In the genomic region with DNA sequence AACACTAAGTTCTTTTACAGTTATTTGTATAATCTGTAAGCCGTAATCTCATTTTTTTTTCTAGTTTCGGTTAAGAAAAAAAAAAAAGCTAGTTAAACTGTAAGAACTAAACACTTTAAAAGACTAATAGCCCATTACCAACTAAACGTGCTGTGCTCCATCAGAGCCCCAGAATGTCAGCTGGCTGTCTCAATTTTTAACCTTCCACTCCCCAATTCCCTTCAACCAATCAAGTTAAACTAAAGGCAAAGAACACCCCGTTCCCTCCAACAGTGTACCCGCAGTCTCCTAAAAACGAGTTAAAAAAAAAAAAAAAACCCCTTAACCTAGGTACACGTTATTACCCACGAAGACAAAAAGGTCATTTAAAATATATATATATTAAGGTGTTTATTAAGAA, we compare ENCODE assay signal across 8 mouse cellular contexts.
DNase-seq lines count a peak whose midpoint lies in the region; ATAC-seq lines count a peak whose summit lies in the region.

No protein-coding gene starts in this region.

- H3K27me3 ChIP-seq in kidney, embryonic 15.5 days: no peaks in the 10 kb centered on the region
- H3K27me3 ChIP-seq in hindbrain, embryonic 16.5 days (replicated peaks; ENCODE audit: control insufficient read depth, insufficient read depth, low read length): no peaks in the 10 kb centered on the region
- no peaks in the 10 kb centered on the region for H3K27me3 ChIP-seq in midbrain, embryonic 15.5 days (replicated peaks)

- no peaks in the 10 kb centered on the region for H3K36me3 ChIP-seq in kidney, embryonic 15.5 days
- no peaks in the 10 kb centered on the region for H3K36me3 ChIP-seq in hindbrain, embryonic 16.5 days (ENCODE audit: control insufficient read depth, insufficient read depth, low read length)
- no peaks in the 10 kb centered on the region for H3K36me3 ChIP-seq in midbrain, embryonic 15.5 days (replicated peaks)

- no peak for DNase-seq in kidney, postnatal 10 days
- DNase-seq in c-Kit-positive CD71-positive TER-119-positive erythroid progenitor cells, embryonic 14.5 days (ENCODE audit: low spot score): peak; percentile 28
- DNase-seq in thymus, postnatal 36 days: no peak
- DNase-seq in layer of hippocampus, postnatal 10 days (ENCODE audit: low spot score in 2 of 2): no peak
- DNase-seq in kidney, adult 11 months: no peak

- no peak for ATAC-seq in kidney, embryonic 15.5 days (replicated peaks; ENCODE audit: low FRiP score)
- no peak for ATAC-seq in hindbrain, embryonic 16.5 days
- ATAC-seq in midbrain, embryonic 15.5 days (replicated peaks): no peak

- H3K9ac ChIP-seq in kidney, embryonic 15.5 days: no peak overlapping the region
- no peak overlapping the region for H3K9ac ChIP-seq in hindbrain, embryonic 16.5 days (ENCODE audit: low read depth, low read length)
- no peak overlapping the region for H3K9ac ChIP-seq in midbrain, embryonic 15.5 days

- no peaks in the 10 kb centered on the region for H3K9me3 ChIP-seq in kidney, embryonic 15.5 days (replicated peaks)
- H3K9me3 ChIP-seq in hindbrain, embryonic 16.5 days (ENCODE audit: control insufficient read depth, low read length): no peaks in the 10 kb centered on the region
- no peaks in the 10 kb centered on the region for H3K9me3 ChIP-seq in midbrain, embryonic 15.5 days

- H3K4me1 ChIP-seq in kidney, embryonic 15.5 days: peaks cover 17% of the 10 kb centered on the region
- H3K4me1 ChIP-seq in hindbrain, embryonic 16.5 days (ENCODE audit: control insufficient read depth, insufficient read depth, low read depth, low read length): peaks cover 4% of the 10 kb centered on the region
- H3K4me1 ChIP-seq in midbrain, embryonic 15.5 days: peaks cover 26% of the 10 kb centered on the region

- H3K27ac ChIP-seq in kidney, embryonic 15.5 days: no peak overlapping the region; the same call in 1 of the 2 replicates
- H3K27ac ChIP-seq in hindbrain, embryonic 16.5 days (ENCODE audit: low read depth, low read length): no peak overlapping the region; the same call in 1 of the 2 replicates
- no peak overlapping the region for H3K27ac ChIP-seq in midbrain, embryonic 15.5 days

- peak overlapping the region; percentile 94 for H3K4me3 ChIP-seq in kidney, embryonic 15.5 days (replicated peaks)
- peak overlapping the region; percentile 88 for H3K4me3 ChIP-seq in hindbrain, embryonic 16.5 days (ENCODE audit: low read length)
- peak overlapping the region; percentile 91; the same call in 1 of the 2 replicates for H3K4me3 ChIP-seq in midbrain, embryonic 15.5 days

- H3K4me2 ChIP-seq in kidney, embryonic 15.5 days: peak overlapping the region; percentile 64
- H3K4me2 ChIP-seq in hindbrain, embryonic 16.5 days (ENCODE audit: low read length): peak overlapping the region; percentile 60
- peak overlapping the region; percentile 65 for H3K4me2 ChIP-seq in midbrain, embryonic 15.5 days

- 10% methylated on average over 8 of the region's 8 CpGs for WGBS in kidney, embryonic 15.5 days
- 3% methylated on average over 8 of the region's 8 CpGs for WGBS in hindbrain, embryonic 16.5 days
- WGBS in midbrain, embryonic 15.5 days: 6% methylated on average over 8 of the region's 8 CpGs
